Mouse (Mus musculus): ENCODE measurements at regions not wholly inside any gene's neighbourhood (a gene's known extent, or its start where the extent isn't known, plus 50 kb on each side); places are given as distances from the start of the nearest gene placed in this dataset.
A peak's percentile ranks its signal among the peaks of the same experiment; 100 is the strongest.

- peak overlapping the region; percentile 17 for H3K4me3 ChIP-seq (replicated peaks; ENCODE audit: insufficient read depth, low read depth, low read length)
These were observed 619.8 kb upstream of the Gm10131 start for GRCm38 (mm10) chr8:34731096-34731999.

GRCm38 (mm10) chr8:34729585-34729984 is 618.0 kb upstream of the Gm10131 start:
- no peak overlapping the region for H3K27ac ChIP-seq (ENCODE audit: insufficient read depth, low read length)
- H3K27me3 ChIP-seq (ENCODE audit: control insufficient read depth, insufficient read depth, low read length) = no peaks in the 10 kb centered on the region
- no peak for DNase-seq
- H3K4me1 ChIP-seq (ENCODE audit: control insufficient read depth, insufficient read depth, low read length) = no peaks in the 10 kb centered on the region; the same call in 1 of the 2 replicates
- no peak overlapping the region for H3K4me3 ChIP-seq (replicated peaks; ENCODE audit: insufficient read depth, low read depth, low read length)
- WGBS = 94% methylated on average over 7 of the region's 7 CpGs
- TF ChIP-seq CTCF (IDR thresholded peaks at IDR 0.05; ENCODE audit: borderline replicate concordance, insufficient read depth, low read depth, low read length) (no peak), POLR2A (IDR thresholded peaks at IDR 0.05; ENCODE audit: borderline replicate concordance, insufficient read depth, low read length) (no peak)

More at GRCm38 (mm10) chr8:34731096-34731999, 619.8 kb upstream of the Gm10131 start:
- Histone ChIP-seq H3K4me1 (ENCODE audit: control insufficient read depth, insufficient read depth, low read length) (no peaks in the 10 kb centered on the region; the same call in 1 of the 2 replicates), H3K27ac (ENCODE audit: insufficient read depth, low read length) (no peak overlapping the region), H3K27me3 (ENCODE audit: control insufficient read depth, insufficient read depth, low read length) (no peaks in the 10 kb centered on the region)
- DNase-seq = peak; percentile 55 to 67
- no peak for TF ChIP-seq POLR2A (IDR thresholded peaks at IDR 0.05; ENCODE audit: borderline replicate concordance, insufficient read depth, low read length)
- no peak for TF ChIP-seq CTCF (IDR thresholded peaks at IDR 0.05; ENCODE audit: borderline replicate concordance, insufficient read depth, low read depth, low read length)
- WGBS = 6% methylated on average over 12 of the region's 12 CpGs

- WGBS = 85% methylated on average over 8 of the region's 8 CpGs
- Histone ChIP-seq H3K27me3 (ENCODE audit: control insufficient read depth, insufficient read depth, low read length) (no peaks in the 10 kb centered on the region), H3K27ac (ENCODE audit: insufficient read depth, low read length) (no peak overlapping the region), H3K4me1 (ENCODE audit: control insufficient read depth, insufficient read depth, low read length) (no peaks in the 10 kb centered on the region; the same call in 1 of the 2 replicates), H3K4me3 (replicated peaks; ENCODE audit: insufficient read depth, low read depth, low read length) (no peak overlapping the region)
- TF ChIP-seq POLR2A (IDR thresholded peaks at IDR 0.05; ENCODE audit: borderline replicate concordance, insufficient read depth, low read length) (no peak), CTCF (IDR thresholded peaks at IDR 0.05; ENCODE audit: borderline replicate concordance, insufficient read depth, low read depth, low read length) (no peak)
- no peak for DNase-seq
These were observed 616.2 kb upstream of the Gm10131 start for GRCm38 (mm10) chr8:34727699-34728098.

GRCm38 (mm10) chr8:34726145-34726767 is 614.7 kb upstream of the Gm10131 start:
- H3K27ac ChIP-seq (ENCODE audit: insufficient read depth, low read length) = no peak overlapping the region
- DNase-seq = no peak
- H3K4me3 ChIP-seq (replicated peaks; ENCODE audit: insufficient read depth, low read depth, low read length) = no peak overlapping the region
- WGBS = 83% methylated on average over 10 of the region's 10 CpGs
- H3K4me1 ChIP-seq (ENCODE audit: control insufficient read depth, insufficient read depth, low read length) = no peaks in the 10 kb centered on the region; the same call in 1 of the 2 replicates
- TF ChIP-seq POLR2A (IDR thresholded peaks at IDR 0.05; ENCODE audit: borderline replicate concordance, insufficient read depth, low read length) = no peak
- TF ChIP-seq CTCF (IDR thresholded peaks at IDR 0.05; ENCODE audit: borderline replicate concordance, insufficient read depth, low read depth, low read length) = no peak
- no peaks in the 10 kb centered on the region for H3K27me3 ChIP-seq (ENCODE audit: control insufficient read depth, insufficient read depth, low read length)

- no peak for DNase-seq
- H3K27me3 ChIP-seq (ENCODE audit: control insufficient read depth, insufficient read depth, low read length) = no peaks in the 10 kb centered on the region
- 78% methylated on average over 4 of the region's 4 CpGs for WGBS
- H3K4me3 ChIP-seq (replicated peaks; ENCODE audit: insufficient read depth, low read depth, low read length) = no peak overlapping the region
- TF ChIP-seq CTCF (IDR thresholded peaks at IDR 0.05; ENCODE audit: borderline replicate concordance, insufficient read depth, low read depth, low read length) = no peak
- no peak for TF ChIP-seq POLR2A (IDR thresholded peaks at IDR 0.05; ENCODE audit: borderline replicate concordance, insufficient read depth, low read length)
- no peaks in the 10 kb centered on the region for H3K4me1 ChIP-seq (ENCODE audit: control insufficient read depth, insufficient read depth, low read length)
- no peak overlapping the region for H3K27ac ChIP-seq (ENCODE audit: insufficient read depth, low read length)
These were observed 614.0 kb upstream of the Gm10131 start for GRCm38 (mm10) chr8:34725546-34725945.

- 14% methylated on average over 23 of the region's 23 CpGs for WGBS
- Histone ChIP-seq H3K27me3 (ENCODE audit: control insufficient read depth, insufficient read depth, low read length) (no peaks in the 10 kb centered on the region), H3K27ac (ENCODE audit: insufficient read depth, low read length) (no peak overlapping the region), H3K4me3 (replicated peaks; ENCODE audit: insufficient read depth, low read depth, low read length) (no peak overlapping the region), H3K4me1 (ENCODE audit: control insufficient read depth, insufficient read depth, low read length) (peaks cover 8% of the 10 kb centered on the region)
- TF ChIP-seq POLR2A (IDR thresholded peaks at IDR 0.05; ENCODE audit: borderline replicate concordance, insufficient read depth, low read length) = no peak
- no peak for TF ChIP-seq CTCF (IDR thresholded peaks at IDR 0.05; ENCODE audit: borderline replicate concordance, insufficient read depth, low read depth, low read length)
- peak; percentile 58 to 70 for DNase-seq
These were observed 598.6 kb upstream of the Gm10131 start for GRCm38 (mm10) chr8:34709911-34710733.

- Histone ChIP-seq H3K27ac (ENCODE audit: insufficient read depth, low read length) (no peak overlapping the region), H3K4me1 (ENCODE audit: control insufficient read depth, insufficient read depth, low read length) (peaks cover 8% of the 10 kb centered on the region), H3K4me3 (replicated peaks; ENCODE audit: insufficient read depth, low read depth, low read length) (no peak overlapping the region), H3K27me3 (ENCODE audit: control insufficient read depth, insufficient read depth, low read length) (no peaks in the 10 kb centered on the region)
- TF ChIP-seq POLR2A (IDR thresholded peaks at IDR 0.05; ENCODE audit: borderline replicate concordance, insufficient read depth, low read length) (no peak), CTCF (IDR thresholded peaks at IDR 0.05; ENCODE audit: borderline replicate concordance, insufficient read depth, low read depth, low read length) (no peak)
- DNase-seq = peak; percentile 23 to 38
- WGBS = 26% methylated on average over 11 of the region's 11 CpGs
These were observed 597.8 kb upstream of the Gm10131 start for GRCm38 (mm10) chr8:34709316-34709715.
